Mouse (Mus musculus) CH12.LX (cell line): ENCODE data around the gene Zc2hc1b. TPM values are rescaled to one million over a fixed set of nuclear protein-coding genes. Genes with fewer than 3 reads are reported as not detected.

Experiments
- DNase-seq: peaks from one replicate; pipeline ENCODE4 v3.0.0-alpha.2; 2013; ENCODE audit errors: extremely low read depth
- H3K27ac ChIP-seq: 2 replicates; pipeline ENCODE4 v1.5.1; 2012; ENCODE audit warnings: low read depth, mild to moderate bottlenecking, control low read depth, moderate library complexity; ENCODE audit not compliant: insufficient read depth
- H3K27me3 ChIP-seq: replicated peaks from 2 replicates; pipeline ENCODE3; 2012; ENCODE audit warnings: inconsistent platforms
- H3K36me3 ChIP-seq, 2 experiments: replicated peaks in 1 of 2; 2 replicates each; pipeline versions ENCODE3 to v1.6.1; 2012; ENCODE audit warnings: inconsistent platforms in 1 of 2, low read length in 1 of 2, mild to moderate bottlenecking in 1 of 2, mixed read lengths in 1 of 2, moderate library complexity in 1 of 2; ENCODE audit not compliant: control insufficient read depth in 1 of 2, insufficient read depth in 1 of 2
- H3K4me1 ChIP-seq, 2 experiments: 2 replicates each; pipeline ENCODE4 v1.6.1; 2012; ENCODE audit warnings: inconsistent platforms in 1 of 2, moderate library complexity in 1 of 2; ENCODE audit not compliant: insufficient read depth in 2 of 2, control insufficient read depth in 1 of 2
- H3K4me2 ChIP-seq: 2 replicates; pipeline ENCODE4 v1.6.1; 2012; ENCODE audit warnings: low read depth, mild to moderate bottlenecking, control low read depth; ENCODE audit not compliant: poor library complexity, insufficient read depth, severe bottlenecking
- H3K4me3 ChIP-seq, 3 experiments: fragments of 150-350 bp in 1 of 3; sonication (generic) in 1 of 3; replicated peaks in 1 of 3; 2 replicates each; pipeline versions ENCODE3 to v1.5.1; 2011 to 2012; ENCODE audit warnings: low read depth in 2 of 3, low read length in 2 of 3, mild to moderate bottlenecking in 2 of 3, moderate library complexity in 2 of 3, control low read depth in 1 of 3, improper control_type of control experiment in 1 of 3, inconsistent platforms in 1 of 3, mixed read lengths in 1 of 3; ENCODE audit not compliant: poor library complexity in 1 of 3
- H3K79me2 ChIP-seq: replicated peaks from 2 replicates; pipeline ENCODE4 v1.6.1; 2012; ENCODE audit warnings: mild to moderate bottlenecking, moderate library complexity; ENCODE audit not compliant: control insufficient read depth, poor library complexity, insufficient read depth, severe bottlenecking; ENCODE audit errors: extremely low read depth
- H3K9ac ChIP-seq: 2 replicates; pipeline ENCODE4 v1.6.1; 2012; ENCODE audit warnings: low read depth, mild to moderate bottlenecking, control low read depth, moderate library complexity; ENCODE audit not compliant: insufficient read depth
- H3K9me3 ChIP-seq: replicated peaks from 2 replicates; pipeline ENCODE3; 2012; ENCODE audit warnings: low read length, inconsistent platforms, mixed read lengths
- CHD2 ChIP-seq: IDR thresholded peaks from 2 replicates; pipeline ENCODE4 v1.6.1; 2011; ENCODE audit warnings: low read length, improper control_type of control experiment
- IRF4 ChIP-seq: IDR thresholded peaks from 2 replicates; pipeline ENCODE4 v1.6.1; 2014; ENCODE audit warnings: low read depth, mild to moderate bottlenecking, inconsistent platforms, low read length, improper control_type of control experiment
- KAT2A ChIP-seq: IDR thresholded peaks from 2 replicates; pipeline ENCODE4 v1.6.1; 2012; ENCODE audit warnings: low read length, improper control_type of control experiment, inconsistent platforms; ENCODE audit not compliant: insufficient replicate concordance
- MAFK ChIP-seq: IDR thresholded peaks from 2 replicates; pipeline ENCODE4 v1.6.1; 2011; ENCODE audit warnings: low read length, improper control_type of control experiment; ENCODE audit not compliant: insufficient replicate concordance
- MEF2A ChIP-seq: IDR thresholded peaks from 2 replicates; pipeline ENCODE4 v1.6.1; 2014; ENCODE audit warnings: low read depth, mild to moderate bottlenecking, inconsistent platforms, low read length, improper control_type of control experiment, borderline replicate concordance
- MXI1 ChIP-seq: IDR thresholded peaks from 2 replicates; pipeline ENCODE4 v1.6.1; 2011; ENCODE audit warnings: mild to moderate bottlenecking, low read depth, low read length, improper control_type of control experiment
- TBP ChIP-seq: conservative IDR thresholded peaks from 2 replicates; pipeline ENCODE4 v1.6.1; 2011; ENCODE audit warnings: low read depth, low read length, improper control_type of control experiment
- UBTF ChIP-seq: IDR thresholded peaks from 2 replicates; pipeline ENCODE4 v1.6.1; 2012; ENCODE audit warnings: low read depth, mild to moderate bottlenecking, inconsistent platforms, low read length, improper control_type of control experiment, moderate library complexity
- USF1 ChIP-seq: IDR thresholded peaks from 2 replicates; pipeline ENCODE4 v1.6.1; 2014; ENCODE audit warnings: low read depth, mild to moderate bottlenecking, inconsistent platforms, low read length, improper control_type of control experiment
- USF2 ChIP-seq: conservative IDR thresholded peaks from 2 replicates; pipeline ENCODE4 v1.6.1; 2011; ENCODE audit warnings: low read depth, low read length, improper control_type of control experiment
- ZKSCAN1 ChIP-seq: IDR thresholded peaks from 2 replicates; pipeline ENCODE4 v1.6.1; 2012; ENCODE audit warnings: low read depth, inconsistent platforms, low read length, improper control_type of control experiment, borderline replicate concordance
- ZMIZ1 ChIP-seq: IDR thresholded peaks from 2 replicates; pipeline ENCODE4 v1.6.1; 2012; ENCODE audit warnings: low read depth, mild to moderate bottlenecking, inconsistent platforms, low read length, improper control_type of control experiment
- ZNF384 ChIP-seq: IDR thresholded peaks from 2 replicates; pipeline ENCODE4 v1.6.1; 2012; ENCODE audit warnings: low read depth, low read length, improper control_type of control experiment, inconsistent platforms
- dilution Hi-C: fragments of 300-500 bp; cut with MboI; formaldehyde crosslinking; loops from 2 replicates; pipeline ENCODE4 v1.14.3; 2020; ENCODE audit warnings: low sequenced_read_pairs; ENCODE audit not compliant: extremely low pct_unique_long_range_greater_than_20kb, extremely low pct_ligation_motif_present
- in situ Hi-C: fragments of 300-500 bp; cut with MboI; formaldehyde crosslinking; loops from 3 replicates; pipeline ENCODE4 v1.14.3; 2019; ENCODE audit warnings: low sequenced_read_pairs, low pct_ligation_motif_present, low pct_unique_long_range_greater_than_20kb, mixed read lengths
- polyA plus RNA-seq: library from polyadenylated mRNA; unstranded; fragments of >175 nt; gene quantifications from 2 replicates; pipeline ENCODE4 v1.2.1, GENCODE M21; 2012; ENCODE audit warnings: low read depth; ENCODE audit not compliant: insufficient read length
- total RNA-seq, 2 experiments: library from RNA; depleted of rRNA; stranded (reverse); fragments of 300-350 nt in 1 of 2; fragments of >200 nt in 1 of 2; gene quantifications; 2 replicates each; pipeline ENCODE4 v1.2.3; 2012 to 2014

Gene Zc2hc1b
- total and polyA plus RNA-seq, 3 experiments = not detected

GRCm38 (mm10) chr10:13171461-13171860 is 6.4 kb downstream of the Zc2hc1b start:
- H3K4me3 ChIP-seq = no peak overlapping the region
- H3K27ac ChIP-seq = no peak overlapping the region
- in situ Hi-C loops (no loop called here), dilution Hi-C loops (no loop called here)
- no peak overlapping the region for H3K9ac ChIP-seq
- H3K27me3 ChIP-seq = no peaks in the 10 kb centered on the region
- no peaks in the 10 kb centered on the region for H3K79me2 ChIP-seq
- H3K4me1 ChIP-seq = peaks cover 0 to 4% of the 10 kb centered on the region in 2 experiments; a peak in 1 of 4 replicates
- no peak for DNase-seq
- peaks cover 6 to 17% of the 10 kb centered on the region in 2 experiments for H3K36me3 ChIP-seq
- TF ChIP-seq ZNF384 (no peak), KAT2A (no peak), MEF2A (no peak), TBP (no peak), IRF4 (no peak), USF1 (no peak), MAFK (no peak), MXI1 (no peak), ZMIZ1 (no peak), ZKSCAN1 (no peak)
- H3K9me3 ChIP-seq = no peaks in the 10 kb centered on the region
- H3K4me2 ChIP-seq = no peak overlapping the region

DNA sequence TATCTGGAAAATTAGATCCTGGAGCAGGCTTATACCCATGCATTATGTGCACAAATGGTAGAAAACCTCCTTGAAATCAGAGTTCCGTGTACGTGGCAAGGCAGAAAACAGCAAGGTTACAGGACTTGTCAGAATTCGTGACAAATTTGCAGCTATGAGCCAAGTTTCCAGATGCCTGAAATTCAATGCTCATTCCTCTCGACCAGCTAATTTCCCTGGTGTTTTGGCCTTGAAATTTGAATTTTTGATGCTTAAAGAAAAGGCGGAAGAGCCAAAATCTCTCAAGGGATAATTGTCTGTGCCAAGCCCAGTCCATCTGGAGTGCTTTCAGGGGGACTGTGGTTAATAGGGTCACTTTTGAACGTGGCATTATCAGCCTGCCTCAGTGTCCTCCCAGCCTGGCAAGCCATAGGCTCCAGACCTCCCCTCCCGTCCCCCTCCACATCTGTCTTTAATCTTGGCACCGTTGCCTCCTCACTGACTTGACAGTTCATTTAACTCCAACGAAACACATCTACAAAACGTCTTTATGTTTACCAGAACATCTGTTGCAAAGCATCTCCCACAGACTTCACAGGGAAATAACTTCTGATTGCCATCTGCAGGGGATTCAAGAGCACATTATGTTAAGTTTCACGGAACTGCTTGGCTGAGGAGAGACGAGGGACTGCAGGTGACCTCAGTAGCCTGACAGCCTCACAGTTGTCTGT is 6.9 kb downstream of the Zc2hc1b start:
- no peak overlapping the region for H3K9ac ChIP-seq
- no peak overlapping the region for H3K27ac ChIP-seq
- peaks cover 0 to 4% of the 10 kb centered on the region in 2 experiments; a peak in 1 of 4 replicates for H3K4me1 ChIP-seq
- no peak for DNase-seq
- no peaks in the 10 kb centered on the region for H3K27me3 ChIP-seq
- H3K9me3 ChIP-seq = no peaks in the 10 kb centered on the region
- peaks cover under 1 to 12% of the 10 kb centered on the region in 2 experiments for H3K36me3 ChIP-seq
- H3K4me3 ChIP-seq = no peak overlapping the region
- in situ Hi-C loops = no loop called here
- TF ChIP-seq UBTF = no peak
- TF ChIP-seq ZMIZ1 = no peak
- TF ChIP-seq CHD2 = no peak
- TF ChIP-seq USF2 = no peak
- no peak for TF ChIP-seq KAT2A
- no peaks in the 10 kb centered on the region for H3K79me2 ChIP-seq
- H3K4me2 ChIP-seq = no peak overlapping the region
- dilution Hi-C loops = no loop called here
